Mouse (Mus musculus): ENCODE data around the gene Strip2. TPM values are rescaled to one million over a fixed set of nuclear protein-coding genes. Genes with fewer than 3 reads are reported as not detected.

Gene Strip2
- total RNA-seq, 2 experiments from 2014 or later, result 5.3 to 5.5 TPM

GRCm38 (mm10) chr6:30009204-30009603 lies 92.4 kb downstream of the Strip2 start:
- DNase-seq, result no peak

Small RNAs within 50 kb of the gene (microRNA-seq; reads per million reads assigned to microRNA genes)
- 0 reads per million in 2 experiments for gene Gm23049

Other genes with a start within 250 kb of the Strip2 start
- 1 to 10 TPM; 3.1 to 5.1 TPM for gene Tspan33, start 222.8 kb upstream of the Strip2 start, total RNA-seq (2021)
- 10 to 100 TPM; 21.2 to 26.3 TPM for gene Smo, start 181.5 kb upstream of the Strip2 start, total RNA-seq (2021)
- 10 to 100 TPM in 1 of 2 experiments, 1 to 10 TPM in 1; 8.8 to 11.8 TPM for gene Ahcyl2, start 149.0 kb upstream of the Strip2 start, total RNA-seq (2021)
- gene Nrf1, start 131.0 kb downstream of the Strip2 start, total RNA-seq (2021), result 10 to 100 TPM; 13.8 to 19.4 TPM